In the genomic region with DNA sequence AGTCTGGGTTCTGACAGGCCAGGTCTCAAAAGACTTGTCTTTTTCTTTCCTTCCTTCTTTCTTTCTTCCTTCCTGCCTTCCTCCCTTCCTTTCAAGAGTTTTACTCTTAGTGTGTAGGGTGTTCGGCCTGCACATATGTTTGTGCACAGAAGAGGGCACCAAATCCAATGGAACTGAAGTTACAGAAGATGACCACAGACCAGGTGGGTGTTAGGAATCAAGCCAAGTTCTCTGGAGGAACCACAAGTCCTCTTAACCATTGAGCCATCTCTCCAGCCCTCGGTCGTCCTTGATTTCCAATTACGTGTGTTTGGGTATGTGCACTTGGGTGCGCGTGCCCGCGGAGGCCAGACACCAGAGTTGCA, we compare ENCODE assay signal across 8 mouse cellular contexts. TPM values are rescaled to one million over a fixed set of nuclear protein-coding genes. Genes with fewer than 3 reads are reported as not detected.
DNase-seq lines count a peak whose midpoint lies in the region; ATAC-seq lines count a peak whose summit lies in the region.

No protein-coding gene starts in this region.

- no peaks in the 10 kb centered on the region for H3K9me3 ChIP-seq in heart, embryonic 11.5 days (replicated peaks; ENCODE audit: control insufficient read depth, low read length)

- WGBS in heart, embryonic 11.5 days (ENCODE audit: insufficient replicate concordance): 13% methylated on average over 8 of the region's 8 CpGs

- ATAC-seq in heart, embryonic 11.5 days (replicated peaks; ENCODE audit: insufficient number of reproducible peaks, low FRiP score, low TSS enrichment): peak; percentile 4; the same call in 1 of the 2 replicates
- ATAC-seq in hematopoietic stem cell, adult 5-6 weeks (replicated peaks in 1 of 2; ENCODE audit: insufficient read depth in 1 of 2, low FRiP score in 2 of 2, low TSS enrichment in 1 of 2, low read depth in 1 of 2, poor library complexity in 2 of 2, severe bottlenecking in 2 of 2): peak; percentile 50 to 67
- ATAC-seq in megakaryocyte-erythroid progenitor cell, adult 5-6 weeks (replicated peaks; ENCODE audit: low FRiP score, low TSS enrichment, poor library complexity, severe bottlenecking): peak; percentile 62

- peak overlapping the region; percentile 90 for H3K27ac ChIP-seq in heart, embryonic 11.5 days (ENCODE audit: low read depth, low read length)

- intact Hi-C loops in heart, postnatal 14 days (cut with DNase I): no loop called here

- H3K27me3 ChIP-seq in heart, embryonic 11.5 days (ENCODE audit: control insufficient read depth, insufficient read depth, low read length): no peaks in the 10 kb centered on the region

- no peak for DNase-seq in heart, postnatal 14 days
- DNase-seq in MEL-GATA-1-ER (ENCODE audit: extremely low read depth, low read depth): peak; percentile 63
- DNase-seq in cerebellum, postnatal 10 days: no peak
- DNase-seq in urinary bladder, adult 18-20 months (ENCODE audit: low spot score in 2 of 2): no peak
- DNase-seq in ovary, adult 18-20 months (ENCODE audit: low spot score): no peak

- no peaks in the 10 kb centered on the region for H3K36me3 ChIP-seq in heart, embryonic 11.5 days (ENCODE audit: control insufficient read depth, insufficient read depth, low read length)

- H3K4me1 ChIP-seq in heart, embryonic 11.5 days (ENCODE audit: control insufficient read depth, insufficient read depth, low read length): peaks cover 10% of the 10 kb centered on the region

- H3K4me2 ChIP-seq in heart, embryonic 11.5 days: peak overlapping the region; percentile 74

- peak overlapping the region; percentile 93 for H3K9ac ChIP-seq in heart, embryonic 11.5 days (ENCODE audit: low read depth, low read length)

- H3K4me3 ChIP-seq in heart, embryonic 11.5 days (ENCODE audit: low read depth, low read length): peak overlapping the region; percentile 91

RNA-seq across cellular contexts. Expression of gene Nr2c1, which starts 0.5 kb away (rescaled TPM):
- polyA plus RNA-seq in heart, embryonic 11.5 days (2014; fragmentation: Nextera tagmentation; extraction: Ambion mirVana): 8.1 and 8.7 TPM in 2 replicates
- total RNA-seq in heart, postnatal 14 days (2021): 1 to 10 TPM; 8.2 to 9.8 TPM
- total RNA-seq in hematopoietic stem cell, adult 5-6 weeks (2017): 12.5 and 14.4 TPM in 2 replicates
- 5.5 and 8.2 TPM in 2 replicates for total RNA-seq in megakaryocyte-erythroid progenitor cell, adult 5-6 weeks (2014; fragmentation: Nextera tagmentation)
- 2.2 and 7.4 TPM in 2 replicates for total RNA-seq in megakaryocyte-erythroid progenitor cell, adult 5-6 weeks (2017)

RNA-seq across cellular contexts. Expression of gene Ndufa12, which starts 51.1 kb away (rescaled TPM):
- polyA plus RNA-seq in heart, embryonic 11.5 days (2014; fragmentation: Nextera tagmentation; extraction: Ambion mirVana): 615 and 651 TPM in 2 replicates
- 100 to 1,000 TPM; 667 to 680 TPM for total RNA-seq in heart, postnatal 14 days (2021)
- 215 and 256 TPM in 2 replicates for total RNA-seq in hematopoietic stem cell, adult 5-6 weeks (2017)
- total RNA-seq in megakaryocyte-erythroid progenitor cell, adult 5-6 weeks (2014; fragmentation: Nextera tagmentation): 213 and 250 TPM in 2 replicates
- total RNA-seq in megakaryocyte-erythroid progenitor cell, adult 5-6 weeks (2017): 394 and 524 TPM in 2 replicates

Comparison
In these comparisons a context has a peak if more than half of its experiments do, and no peak if none do; other contexts are left out.
1. ATAC-seq: peak in every context shown above with its lines; median percentile 62 in megakaryocyte-erythroid progenitor cell, adult 5-6 weeks; 58 in hematopoietic stem cell, adult 5-6 weeks; 4 in heart, embryonic 11.5 days.